Mouse (Mus musculus): Measurements from ENCODE around the gene Mmp17.
"Not testable (repeated sequence)": the region's sequence is repeated elsewhere in the genome, so short reads cannot be mapped to it uniquely, and the experiment has no call there.

Gene Mmp17

DNA sequence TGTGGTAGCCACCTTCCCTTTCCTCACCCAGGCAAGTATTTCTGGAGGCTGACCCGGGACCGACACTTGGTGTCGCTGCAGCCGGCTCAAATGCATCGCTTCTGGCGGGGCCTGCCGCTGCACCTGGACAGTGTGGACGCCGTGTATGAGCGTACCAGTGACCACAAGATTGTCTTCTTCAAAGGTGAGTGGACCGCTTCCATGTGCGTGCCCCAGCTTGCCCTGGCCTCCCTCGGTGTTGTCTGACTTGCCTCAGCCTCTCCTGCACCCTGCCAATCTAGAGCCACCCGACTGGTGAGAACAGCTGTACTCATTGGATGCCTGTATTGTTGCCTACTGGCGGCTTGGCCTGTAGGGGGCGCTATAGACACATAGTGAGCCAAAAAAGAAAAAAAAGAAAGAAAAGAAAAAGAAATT is 18.1 kb downstream of the Mmp17 start:
- H3K36me3 ChIP-seq (ENCODE audit: insufficient read depth, low read length): peaks cover 51% of the 10 kb centered on the region
- H3K9me3 ChIP-seq (ENCODE audit: low read length): no peaks in the 10 kb centered on the region
- no peaks in the 10 kb centered on the region for H3K27me3 ChIP-seq (ENCODE audit: insufficient read depth, low read length)
- peak overlapping the region; percentile 67 for H3K4me3 ChIP-seq (replicated peaks; ENCODE audit: low read length)
- TF ChIP-seq POU5F1 (IDR thresholded peaks at IDR 0.05; ENCODE audit: borderline replicate concordance, low read length): no peak
- peak; percentile 92 for TF ChIP-seq CTCF (conservative IDR thresholded peaks at IDR 0.05; ENCODE audit: low read length)
- no peak for TF ChIP-seq NANOG (IDR thresholded peaks at IDR 0.05; ENCODE audit: borderline replicate concordance, low read length)
- H3K4me1 ChIP-seq (replicated peaks; ENCODE audit: low read depth, low read length): peaks cover 36% of the 10 kb centered on the region

DNA sequence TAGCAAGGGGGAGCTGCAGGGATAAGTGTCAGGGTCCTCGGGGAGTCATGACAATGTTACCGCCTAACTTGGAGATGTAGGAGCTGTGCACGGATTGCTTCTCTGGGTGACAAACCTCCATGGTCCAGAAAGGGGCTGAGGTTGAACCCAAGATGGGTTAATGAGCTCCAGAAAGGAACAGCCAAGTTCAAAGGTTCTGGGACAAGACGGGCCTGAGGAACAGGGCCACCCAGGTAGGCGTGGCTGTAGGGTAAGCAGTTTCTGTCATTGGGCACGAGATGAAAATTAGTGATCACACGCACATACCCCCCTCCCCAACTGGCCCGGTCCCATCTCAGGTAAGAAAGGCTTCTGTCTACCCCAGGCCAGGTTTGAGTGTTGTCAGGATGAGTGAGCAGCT is 23.5 kb downstream of the Mmp17 start:
- no peaks in the 10 kb centered on the region for H3K27me3 ChIP-seq (ENCODE audit: insufficient read depth, low read length)
- TF ChIP-seq CTCF (conservative IDR thresholded peaks at IDR 0.05; ENCODE audit: low read length) (no peak), POU5F1 (IDR thresholded peaks at IDR 0.05; ENCODE audit: borderline replicate concordance, low read length) (no peak), NANOG (IDR thresholded peaks at IDR 0.05; ENCODE audit: borderline replicate concordance, low read length) (no peak)
- peaks cover 32% of the 10 kb centered on the region for H3K36me3 ChIP-seq (ENCODE audit: insufficient read depth, low read length)
- H3K4me1 ChIP-seq (replicated peaks; ENCODE audit: low read depth, low read length): peaks cover 14% of the 10 kb centered on the region
- H3K9me3 ChIP-seq (ENCODE audit: low read length): no peaks in the 10 kb centered on the region
- H3K4me3 ChIP-seq (replicated peaks; ENCODE audit: low read length): no peak overlapping the region

DNA sequence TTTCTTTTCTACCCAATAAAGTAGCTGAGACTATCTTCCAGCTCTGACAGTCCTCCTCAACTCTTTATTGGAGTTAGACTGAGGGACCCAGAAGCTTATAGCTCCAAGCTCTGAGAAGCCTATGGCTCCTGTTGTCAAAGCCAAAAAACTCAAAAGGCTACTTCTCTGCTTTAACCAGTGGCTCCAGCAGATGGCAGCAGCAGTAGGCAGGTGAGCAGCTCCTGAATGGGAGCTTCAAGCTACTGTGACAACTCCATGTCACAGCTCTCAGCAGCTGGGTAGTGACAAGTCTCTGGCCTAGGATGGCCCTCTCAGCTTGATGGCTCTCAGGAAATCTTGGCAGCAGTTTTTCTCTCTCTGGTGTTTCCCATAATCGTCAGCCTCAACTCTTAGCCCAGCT is 27.1 kb downstream of the Mmp17 start:
- Histone ChIP-seq H3K27me3 (ENCODE audit: insufficient read depth, low read length) (no peaks in the 10 kb centered on the region), H3K36me3 (ENCODE audit: insufficient read depth, low read length) (peaks cover 7% of the 10 kb centered on the region), H3K4me3 (replicated peaks; ENCODE audit: low read length) (no peak overlapping the region), H3K4me1 (replicated peaks; ENCODE audit: low read depth, low read length) (peaks cover 7% of the 10 kb centered on the region), H3K9me3 (ENCODE audit: low read length) (no peaks in the 10 kb centered on the region)
- TF ChIP-seq CTCF (conservative IDR thresholded peaks at IDR 0.05; ENCODE audit: low read length): peak; percentile 59
- no peak for TF ChIP-seq POU5F1 (IDR thresholded peaks at IDR 0.05; ENCODE audit: borderline replicate concordance, low read length)
- TF ChIP-seq NANOG (IDR thresholded peaks at IDR 0.05; ENCODE audit: borderline replicate concordance, low read length): no peak

DNA sequence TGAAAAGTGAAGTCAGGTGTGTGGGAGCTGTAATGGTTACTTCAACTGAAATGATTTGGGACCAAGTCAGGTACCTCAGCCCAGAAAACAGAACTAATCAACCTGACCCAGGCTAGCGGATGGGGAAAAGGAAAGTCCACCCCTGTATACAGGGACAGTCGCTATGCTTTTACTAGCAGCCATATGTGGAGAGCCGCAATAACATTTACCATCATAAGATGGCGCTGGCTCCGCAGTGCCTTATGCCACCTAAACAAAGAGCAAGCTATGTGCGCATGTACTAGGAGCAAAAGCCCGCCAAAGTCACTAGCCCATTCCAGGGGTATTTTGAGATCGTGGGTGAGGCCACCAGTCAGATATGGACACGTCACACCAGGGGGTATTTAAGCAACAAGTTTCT is 36.6 kb downstream of the Mmp17 start:
- peak; percentile 42 for TF ChIP-seq CTCF (conservative IDR thresholded peaks at IDR 0.05; ENCODE audit: low read length)
- not testable (repeated sequence) for H3K36me3 ChIP-seq (ENCODE audit: insufficient read depth, low read length); H3K9me3 ChIP-seq (ENCODE audit: low read length); H3K4me3 ChIP-seq (replicated peaks; ENCODE audit: low read length)
- H3K27me3 ChIP-seq (ENCODE audit: insufficient read depth, low read length): peaks cover 11% of the 10 kb centered on the region; the same call in 1 of the 2 replicates
- peaks cover 25% of the 10 kb centered on the region for H3K4me1 ChIP-seq (replicated peaks; ENCODE audit: low read depth, low read length)

DNA sequence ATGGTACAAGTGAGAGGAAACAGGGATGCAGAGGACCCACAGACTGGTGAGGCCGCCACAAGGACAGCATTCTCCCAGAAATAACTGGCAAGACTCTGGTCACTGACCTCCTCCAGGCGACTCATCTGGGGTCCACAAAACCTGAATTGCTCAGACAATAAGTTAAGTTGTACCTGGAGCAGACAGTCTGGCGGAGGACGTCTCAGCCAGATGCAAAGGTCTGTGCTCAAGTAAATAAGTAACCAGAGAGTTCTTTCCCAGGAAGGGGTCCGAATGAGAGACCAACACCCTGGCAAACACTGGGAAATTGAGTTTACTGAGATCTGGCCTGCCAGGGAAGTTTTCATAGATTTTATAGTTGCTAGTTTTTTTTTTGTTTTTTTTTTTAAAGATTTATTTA is 37.4 kb downstream of the Mmp17 start:
- peak overlapping the region; percentile 27; the same call in 1 of the 2 replicates for H3K4me3 ChIP-seq (replicated peaks; ENCODE audit: low read length)
- TF ChIP-seq POU5F1 (IDR thresholded peaks at IDR 0.05; ENCODE audit: borderline replicate concordance, low read length) (no peak), NANOG (IDR thresholded peaks at IDR 0.05; ENCODE audit: borderline replicate concordance, low read length) (no peak), CTCF (conservative IDR thresholded peaks at IDR 0.05; ENCODE audit: low read length) (no peak)
- peaks cover 25% of the 10 kb centered on the region for H3K4me1 ChIP-seq (replicated peaks; ENCODE audit: low read depth, low read length)
- H3K27me3 ChIP-seq (ENCODE audit: insufficient read depth, low read length): peaks cover 11% of the 10 kb centered on the region; the same call in 1 of the 2 replicates
- 0 out of 2 replicates have a peak, but pooled peaks cover under 1% of the 10 kb centered on the region for H3K9me3 ChIP-seq (ENCODE audit: low read length)
- no peaks in the 10 kb centered on the region for H3K36me3 ChIP-seq (ENCODE audit: insufficient read depth, low read length)

DNA sequence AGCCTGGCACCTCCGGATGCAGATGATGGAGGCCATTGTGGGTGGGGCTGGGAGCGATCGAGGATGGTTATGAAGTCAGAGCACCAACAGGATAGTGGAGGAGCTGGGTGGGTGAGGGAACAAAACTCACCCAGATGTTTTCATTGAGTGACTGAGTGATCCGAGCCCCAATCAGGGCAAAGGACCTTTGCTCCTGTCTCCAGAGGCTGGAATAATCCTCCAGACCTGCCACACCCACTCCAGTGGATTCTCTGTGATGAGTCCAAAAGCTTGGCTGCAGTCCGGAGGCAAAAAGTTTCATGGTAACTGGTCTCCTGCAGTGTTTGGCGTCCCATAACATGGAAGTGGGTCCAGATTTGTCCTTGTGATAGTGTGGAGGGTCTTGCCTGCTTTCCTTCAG is 42.1 kb downstream of the Mmp17 start:
- TF ChIP-seq POU5F1 (IDR thresholded peaks at IDR 0.05; ENCODE audit: borderline replicate concordance, low read length): no peak
- TF ChIP-seq CTCF (conservative IDR thresholded peaks at IDR 0.05; ENCODE audit: low read length): no peak
- TF ChIP-seq NANOG (IDR thresholded peaks at IDR 0.05; ENCODE audit: borderline replicate concordance, low read length): no peak
- Histone ChIP-seq H3K9me3 (ENCODE audit: low read length) (peaks cover 14% of the 10 kb centered on the region), H3K4me3 (replicated peaks; ENCODE audit: low read length) (no peak overlapping the region), H3K4me1 (replicated peaks; ENCODE audit: low read depth, low read length) (peaks cover 16% of the 10 kb centered on the region), H3K27me3 (ENCODE audit: insufficient read depth, low read length) (peaks cover 11% of the 10 kb centered on the region; the same call in 1 of the 2 replicates), H3K36me3 (ENCODE audit: insufficient read depth, low read length) (no peaks in the 10 kb centered on the region)

DNA sequence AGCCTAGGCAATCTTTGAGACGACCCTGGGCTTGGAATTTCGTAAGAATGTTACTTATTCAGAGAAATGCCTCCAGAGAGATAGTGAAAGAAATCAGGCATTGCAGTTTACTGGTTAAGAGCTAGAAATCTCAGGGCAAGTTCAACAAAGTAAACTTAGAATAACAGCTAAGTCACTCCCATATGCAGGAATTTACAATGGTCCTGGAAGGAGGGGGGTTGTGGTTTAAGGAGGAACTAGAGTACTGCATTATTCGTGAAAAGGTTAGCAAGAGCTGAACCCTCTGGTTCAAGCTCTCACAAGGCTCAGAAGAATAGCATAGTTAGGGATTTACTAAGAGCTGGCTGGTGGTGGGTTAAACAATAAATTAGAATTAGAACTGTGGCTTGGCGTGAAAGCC is 42.6 kb downstream of the Mmp17 start:
- H3K4me1 ChIP-seq (replicated peaks; ENCODE audit: low read depth, low read length): peaks cover 12% of the 10 kb centered on the region; the same call in 1 of the 2 replicates
- H3K9me3 ChIP-seq (ENCODE audit: low read length): peaks cover 19% of the 10 kb centered on the region
- not testable (repeated sequence) for H3K36me3 ChIP-seq (ENCODE audit: insufficient read depth, low read length); H3K4me3 ChIP-seq (replicated peaks; ENCODE audit: low read length)
- H3K27me3 ChIP-seq (ENCODE audit: insufficient read depth, low read length): peaks cover 11% of the 10 kb centered on the region; the same call in 1 of the 2 replicates

DNA sequence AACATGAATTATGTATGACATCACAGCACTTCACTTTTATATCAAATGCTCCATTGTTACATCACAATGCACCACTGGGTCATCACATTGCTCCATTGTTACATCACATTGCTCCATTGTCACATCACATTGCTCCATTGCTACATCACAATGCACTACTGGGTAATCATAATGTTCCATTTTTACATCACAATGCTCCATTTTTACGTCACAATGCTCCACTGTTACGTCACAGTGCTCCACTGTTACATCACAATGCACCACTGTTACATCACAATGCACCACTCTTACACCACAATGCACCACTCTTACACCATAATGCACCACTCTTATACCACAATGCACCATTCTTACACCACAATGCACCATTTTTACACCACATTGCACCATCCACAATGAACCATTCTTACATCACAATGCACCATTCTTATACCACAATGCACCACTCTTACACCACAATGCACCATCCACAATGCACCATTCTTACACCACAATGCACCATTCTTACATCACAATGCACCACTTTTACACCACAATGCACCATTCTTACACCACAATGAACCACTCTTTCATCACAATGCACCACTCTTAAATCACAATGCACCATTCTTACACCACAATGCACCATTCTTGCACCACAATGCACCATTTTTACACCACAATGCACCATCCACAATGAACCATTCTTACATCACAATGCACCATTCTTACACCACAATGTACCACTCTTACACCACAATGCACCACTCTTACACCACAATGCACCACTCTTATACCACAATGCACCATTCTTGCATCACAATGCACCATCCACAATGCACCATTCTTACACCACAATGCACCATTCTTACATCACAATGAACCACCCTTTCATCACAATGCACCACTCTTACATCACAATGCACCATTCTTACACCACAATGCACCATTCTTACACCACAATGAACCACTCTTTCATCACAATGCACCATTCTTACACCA is 48.6 kb downstream of the Mmp17 start:
- peaks cover 49% of the 10 kb centered on the region for H3K9me3 ChIP-seq (ENCODE audit: low read length)
- peak; percentile 84; the same call in 1 of the 2 replicates for TF ChIP-seq NANOG (IDR thresholded peaks at IDR 0.05; ENCODE audit: borderline replicate concordance, low read length)
- not testable (repeated sequence) for H3K36me3 ChIP-seq (ENCODE audit: insufficient read depth, low read length); H3K4me1 ChIP-seq (replicated peaks; ENCODE audit: low read depth, low read length); H3K4me3 ChIP-seq (replicated peaks; ENCODE audit: low read length); H3K27me3 ChIP-seq (ENCODE audit: insufficient read depth, low read length)

DNA sequence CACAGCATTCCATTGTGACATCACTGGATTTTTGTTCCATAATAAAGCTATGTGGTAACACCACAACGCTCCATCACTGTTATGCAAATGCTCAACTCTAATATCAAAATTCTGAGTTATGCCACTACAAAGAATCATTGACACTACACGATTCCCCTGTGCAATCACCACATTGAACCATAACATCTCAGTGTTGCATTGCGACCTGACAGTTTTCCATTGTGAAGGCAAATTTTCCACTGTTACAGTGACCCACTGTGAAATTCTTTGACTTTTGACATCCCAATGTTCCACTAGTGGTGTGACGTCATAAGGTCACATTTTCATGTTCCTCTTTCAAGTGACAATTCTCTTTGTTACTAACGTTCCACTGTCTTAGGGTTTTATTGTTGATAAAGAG is 66.9 kb downstream of the Mmp17 start:
- no peak overlapping the region for H3K4me3 ChIP-seq (replicated peaks; ENCODE audit: low read length)
- H3K9me3 ChIP-seq (ENCODE audit: low read length): peaks cover 57% of the 10 kb centered on the region
- no peaks in the 10 kb centered on the region for H3K27me3 ChIP-seq (ENCODE audit: insufficient read depth, low read length)
- H3K36me3 ChIP-seq (ENCODE audit: insufficient read depth, low read length): peaks cover 24% of the 10 kb centered on the region
- TF ChIP-seq NANOG (IDR thresholded peaks at IDR 0.05; ENCODE audit: borderline replicate concordance, low read length): no peak
- no peak for TF ChIP-seq CTCF (conservative IDR thresholded peaks at IDR 0.05; ENCODE audit: low read length)
- no peak for TF ChIP-seq POU5F1 (IDR thresholded peaks at IDR 0.05; ENCODE audit: borderline replicate concordance, low read length)
- H3K4me1 ChIP-seq (replicated peaks; ENCODE audit: low read depth, low read length): no peaks in the 10 kb centered on the region

All from E14TG2a.4 (cell line).